Mouse (Mus musculus) heart, postnatal 0 days (tissue): ENCODE results near the gene Tspan17. TPM values are rescaled to one million over a fixed set of nuclear protein-coding genes. Genes with fewer than 3 reads are reported as not detected.

Source experiments
- ATAC-seq: fragments of 200-750 bp; cut with Nextera tagmentation; 2 replicates; pipeline ENCODE4 v1.8.0; 2017; ENCODE audit warnings: low read depth, moderate number of reproducible peaks, moderate library complexity; ENCODE audit not compliant: insufficient read depth
- DNase-seq: peaks from one replicate; pipeline ENCODE4 v3.0.0-alpha.2; 2016; ENCODE audit warnings: low spot score
- H3K27ac ChIP-seq: fragments of 300-500 bp; sonication (generic); 2 replicates; pipeline ENCODE4 v1.5.1; 2014; ENCODE audit warnings: low read depth, mild to moderate bottlenecking
- H3K27me3 ChIP-seq: fragments of 300-500 bp; sonication (generic); 2 replicates; pipeline ENCODE4 v1.6.1; 2014; ENCODE audit warnings: low read length, mixed read lengths; ENCODE audit not compliant: control insufficient read depth, insufficient read depth
- H3K36me3 ChIP-seq: fragments of 300-500 bp; sonication (generic); replicated peaks from 2 replicates; pipeline ENCODE4 v1.6.1; 2014; ENCODE audit warnings: low read length, mixed read lengths; ENCODE audit not compliant: control insufficient read depth, insufficient read depth
- H3K4me1 ChIP-seq: fragments of 300-500 bp; sonication (generic); 2 replicates; pipeline ENCODE4 v1.6.1; 2014; ENCODE audit warnings: antibody characterized with exemption; ENCODE audit not compliant: control insufficient read depth, insufficient read depth
- H3K4me2 ChIP-seq: fragments of 300-500 bp; sonication (generic); 2 replicates; pipeline ENCODE4 v1.6.1; 2014; ENCODE audit warnings: low read depth, mild to moderate bottlenecking, low read length, moderate library complexity
- H3K4me3 ChIP-seq: fragments of 300-500 bp; sonication (generic); 2 replicates; pipeline ENCODE4 v1.5.1; 2014; ENCODE audit warnings: low read depth, low read length
- H3K9ac ChIP-seq: fragments of 300-500 bp; sonication (generic); replicated peaks from 2 replicates; pipeline ENCODE4 v1.6.1; 2014; ENCODE audit warnings: low read depth, low read length, mixed read lengths
- H3K9me3 ChIP-seq: fragments of 300-500 bp; sonication (generic); replicated peaks from 2 replicates; pipeline ENCODE4 v1.6.1; 2016; ENCODE audit warnings: low read length; ENCODE audit not compliant: control insufficient read depth
- CTCF ChIP-seq: IDR thresholded peaks from 2 replicates; pipeline ENCODE4 v1.5.1; 2016; ENCODE audit warnings: antibody characterized with exemption, control low read depth, low read depth
- EP300 ChIP-seq: IDR thresholded peaks from 2 replicates; pipeline ENCODE4 v1.6.1; 2016; ENCODE audit warnings: antibody characterized with exemption, low read depth
- WGBS: fragments of 180-500 bp; shearing (Covaris S2); extraction: QIAGEN DNeasy Blood & Tissue Kit; methylation state at CpG from one replicate; pipeline ENCODE4 v1.1.7; 2014; 5-methylcytosine and 5-hydroxymethylcytosine counted together
- polyA plus RNA-seq: library from polyadenylated mRNA; unstranded; fragments of >200 nt; fragmentation: Nextera tagmentation; extraction: Ambion mirVana; gene quantifications from 2 replicates; pipeline ENCODE4 v1.2.1, GENCODE M21; 2015
- total RNA-seq: library from RNA; depleted of rRNA; stranded (reverse); fragments of >200 nt; gene quantifications from 2 replicates; pipeline ENCODE4 v1.2.3, GENCODE M21; 2014; ENCODE audit warnings: low replicate concordance

The Tspan17 gene
- total and polyA plus RNA-seq, 2 experiments from 2014 or later, result 7.5 to 7.6 TPM

DNA sequence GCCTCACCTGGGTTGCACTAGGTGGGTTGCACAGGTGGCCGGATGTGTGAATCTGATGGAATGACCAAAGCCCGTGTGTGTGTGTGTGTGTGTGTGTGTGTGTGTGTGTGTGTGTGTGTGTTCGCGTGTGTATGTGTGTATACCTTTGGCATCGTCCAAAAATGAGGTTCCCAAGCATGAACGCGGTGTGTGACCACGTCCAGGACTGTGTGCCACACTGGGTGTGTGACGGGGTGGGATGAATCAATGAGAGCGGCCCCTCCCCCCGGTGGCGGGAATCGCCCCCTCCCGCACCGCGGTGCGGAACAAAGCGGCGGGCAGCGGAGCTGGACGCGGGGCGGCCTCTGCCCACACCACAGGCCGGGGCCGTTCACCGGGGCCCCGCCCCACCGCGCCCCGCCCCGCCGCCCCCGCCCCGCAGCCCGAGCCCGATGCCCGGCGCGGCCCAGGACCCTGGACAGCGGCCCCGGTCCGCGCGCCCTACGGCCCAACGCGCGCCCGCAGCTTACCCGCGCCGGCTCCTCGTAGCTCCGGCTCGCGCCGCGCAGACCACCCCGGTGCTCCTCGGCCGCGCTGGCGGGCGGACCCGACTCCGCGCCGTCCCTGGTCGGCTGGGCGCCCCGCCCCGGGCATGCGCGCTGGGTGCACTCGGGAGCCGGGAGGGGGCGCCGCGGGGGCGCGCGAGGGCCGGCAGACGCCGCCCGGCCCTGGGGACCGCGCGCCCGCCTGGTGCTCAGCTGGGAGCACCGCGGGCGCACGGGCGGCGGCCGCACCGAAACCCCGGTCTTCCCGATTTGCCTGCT lies 39.9 kb upstream of the Tspan17 start:
- no peak overlapping the region for H3K9ac ChIP-seq
- no peak for TF ChIP-seq CTCF
- no peak for TF ChIP-seq EP300
- H3K4me1 ChIP-seq, result peaks cover 4% of the 10 kb centered on the region; the same call in 1 of the 2 replicates
- DNase-seq (no peak), ATAC-seq (peak; percentile 84)
- H3K36me3 ChIP-seq, result no peaks in the 10 kb centered on the region
- H3K27ac ChIP-seq, result no peak overlapping the region
- H3K9me3 ChIP-seq, result no peaks in the 10 kb centered on the region
- H3K4me3 ChIP-seq, result peak overlapping the region; percentile 52
- 3% methylated on average over 62 of the region's 100 CpGs for WGBS
- H3K4me2 ChIP-seq, result peak overlapping the region; percentile 60
- H3K27me3 ChIP-seq, result peaks cover 56% of the 10 kb centered on the region

DNA sequence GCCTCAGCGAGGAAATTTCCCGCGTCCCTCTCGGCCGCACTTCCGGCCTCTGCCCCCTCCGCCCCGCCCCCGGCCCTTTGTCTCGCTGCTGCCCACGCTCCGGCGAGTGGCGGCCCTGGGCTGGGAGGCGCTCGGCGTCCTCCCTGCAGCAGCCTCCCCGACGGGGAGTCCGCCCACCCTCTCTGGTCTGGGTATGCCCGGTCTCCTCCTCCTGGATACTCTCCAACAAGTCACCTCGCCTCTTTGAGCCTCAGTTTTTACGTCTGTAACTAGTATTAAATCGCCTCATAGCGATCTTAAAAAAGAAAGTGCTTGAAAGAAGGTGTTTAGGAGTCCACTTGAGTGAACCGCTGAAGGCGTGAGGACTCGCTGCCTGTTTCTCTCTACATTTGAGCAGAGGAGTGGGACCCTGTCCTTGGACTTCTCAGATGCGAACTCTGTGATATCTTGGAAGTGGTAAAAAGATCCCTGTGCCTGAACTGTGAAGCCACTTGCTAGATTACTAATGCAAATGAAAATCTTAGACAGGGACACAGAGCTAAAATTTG lies 39.2 kb upstream of the Tspan17 start, which contains the start of gene Gprin1:
Gene Gprin1 (minus strand): TSS at position 11 of the 548 bp plus-strand sequence.
- H3K36me3 ChIP-seq, result no peaks in the 10 kb centered on the region
- WGBS, result 2% methylated on average over 29 of the region's 29 CpGs
- peaks cover 4% of the 10 kb centered on the region; the same call in 1 of the 2 replicates for H3K4me1 ChIP-seq
- DNase-seq, result no peak
- no peak within 1 kb of the TSS for H3K9ac ChIP-seq
- H3K9me3 ChIP-seq, result no peaks in the 10 kb centered on the region
- H3K4me3 ChIP-seq, result peak within 1 kb of the TSS; percentile 52
- no peak for ATAC-seq
- H3K27me3 ChIP-seq, result peaks cover 52% of the 10 kb centered on the region
- peak within 1 kb of the TSS; percentile 60 for H3K4me2 ChIP-seq
- TF ChIP-seq CTCF (no peak), EP300 (no peak)
- no peak within 1 kb of the TSS for H3K27ac ChIP-seq

DNA sequence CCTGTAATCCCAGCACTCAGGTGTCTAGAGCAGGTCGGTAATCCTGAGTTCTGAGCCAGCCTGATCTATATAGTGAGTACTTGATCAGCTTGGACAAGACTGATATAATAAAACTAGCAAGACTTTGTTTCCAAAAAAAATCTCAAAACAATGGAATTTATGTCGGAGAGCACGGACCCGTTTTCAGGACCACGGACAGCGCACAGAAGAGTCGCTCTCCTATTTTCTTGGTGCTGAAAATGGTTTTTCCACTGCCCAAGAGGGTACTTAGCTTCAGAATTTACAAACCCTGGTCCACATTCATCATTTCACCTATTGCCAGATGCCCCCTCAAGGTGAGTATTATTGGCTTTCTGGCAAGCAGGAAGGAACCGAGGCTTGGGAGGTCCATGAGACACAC lies 38.5 kb upstream of the Tspan17 start:
- Histone ChIP-seq H3K36me3 (no peaks in the 10 kb centered on the region), H3K4me1 (peaks cover 4% of the 10 kb centered on the region; the same call in 1 of the 2 replicates), H3K9me3 (no peaks in the 10 kb centered on the region), H3K27ac (no peak overlapping the region), H3K4me3 (no peak overlapping the region), H3K27me3 (peaks cover 50% of the 10 kb centered on the region), H3K9ac (no peak overlapping the region), H3K4me2 (no peak overlapping the region)
- TF ChIP-seq EP300, result no peak
- no peak for TF ChIP-seq CTCF
- 2% methylated on average over 8 of the region's 8 CpGs for WGBS
- DNase-seq, result no peak
- no peak for ATAC-seq

GRCm38 (mm10) chr13:54752656-54753055 lies 36.5 kb upstream of the Tspan17 start:
- no peak overlapping the region for H3K27ac ChIP-seq
- H3K4me2 ChIP-seq, result no peak overlapping the region
- no peaks in the 10 kb centered on the region for H3K9me3 ChIP-seq
- TF ChIP-seq CTCF (no peak), EP300 (no peak)
- no peak overlapping the region for H3K4me3 ChIP-seq
- DNase-seq (no peak), ATAC-seq (no peak)
- whole genome bisulfite sequencing, result 65% methylated on average over 10 of the region's 10 CpGs
- no peaks in the 10 kb centered on the region for H3K36me3 ChIP-seq
- peaks cover 4% of the 10 kb centered on the region; the same call in 1 of the 2 replicates for H3K4me1 ChIP-seq
- peaks cover 60% of the 10 kb centered on the region for H3K27me3 ChIP-seq
- H3K9ac ChIP-seq, result no peak overlapping the region

DNA sequence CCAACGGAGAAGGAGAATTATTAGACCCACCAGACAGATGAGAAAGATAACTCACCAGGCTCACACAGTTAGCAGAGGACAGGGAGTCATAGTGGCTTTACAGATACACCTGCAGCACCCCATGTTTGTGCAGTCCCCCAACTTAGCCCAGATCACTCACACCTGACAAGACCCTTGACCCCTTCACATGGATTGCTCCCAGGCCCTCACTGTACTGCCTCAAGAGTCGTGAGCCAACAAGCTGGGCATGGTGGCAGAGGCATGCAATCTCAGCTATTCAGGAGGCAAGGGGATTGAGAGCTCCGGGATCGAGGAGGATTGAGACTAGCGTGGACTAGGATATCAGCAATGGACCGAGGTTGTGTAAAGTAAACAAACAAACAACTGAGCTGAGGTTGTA lies 35.4 kb upstream of the Tspan17 start:
- Histone ChIP-seq H3K9ac (no peak overlapping the region), H3K9me3 (no peaks in the 10 kb centered on the region), H3K4me1 (peaks cover 4% of the 10 kb centered on the region), H3K27ac (no peak overlapping the region), H3K4me2 (no peak overlapping the region), H3K27me3 (peaks cover 57% of the 10 kb centered on the region), H3K36me3 (no peaks in the 10 kb centered on the region), H3K4me3 (no peak overlapping the region)
- ATAC-seq (no peak), DNase-seq (no peak)
- TF ChIP-seq EP300 (no peak), CTCF (no peak)
- WGBS, result 43% methylated on average over 6 of the region's 6 CpGs
